Comparison of ENCODE assay signal across 9 mouse cellular contexts in genomic region chr11:103840834-103841233, GRCm38 (mm10).
DNase-seq lines count a peak whose midpoint lies in the region; ATAC-seq and TF ChIP-seq lines count a peak whose summit lies in the region.
"Had no signal": no experiment of that assay in that cellular context is flagged by ENCODE, and none has a peak within 500 bp of the region (broad histone marks: within the 10 kb centered on the region; RNA-seq: fewer than 3 reads in every experiment).

No protein-coding gene starts in this region.

- H3K9ac ChIP-seq in kidney, embryonic 16.5 days (replicated peaks; ENCODE audit: low read length) = no peak overlapping the region
- H3K9ac ChIP-seq in hindbrain, embryonic 15.5 days = no peak overlapping the region
- peak overlapping the region; percentile 20; the same call in 1 of the 2 replicates for H3K9ac ChIP-seq in midbrain, postnatal 0 days (replicated peaks; ENCODE audit: low read length, poor library complexity, severe bottlenecking)
- H3K9ac ChIP-seq: liver, embryonic 15.5 days had no signal

- DNase-seq in kidney, postnatal 14 days = no peak
- DNase-seq in embryo, embryonic 10.5 days (ENCODE audit: low spot score) = peak; percentile 87
- peak; percentile 79 for DNase-seq in midbrain, postnatal 0 days (ENCODE audit: low spot score)
- no peak for DNase-seq in ovary, postnatal 10 days (ENCODE audit: low spot score)
- DNase-seq in spleen, adult 12 weeks (ENCODE audit: low spot score) = no peak
- no peak for DNase-seq in lung, postnatal 36 days

- peaks cover 10% of the 10 kb centered on the region; the same call in 1 of the 2 replicates for H3K4me1 ChIP-seq in kidney, embryonic 16.5 days (ENCODE audit: insufficient read depth, low read length)
- peaks cover 18% of the 10 kb centered on the region for H3K4me1 ChIP-seq in hindbrain, embryonic 15.5 days (replicated peaks)
- peaks cover 5% of the 10 kb centered on the region; the same call in 1 of the 2 replicates for H3K4me1 ChIP-seq in midbrain, postnatal 0 days (ENCODE audit: insufficient read depth, low read length)
- H3K4me1 ChIP-seq: liver, embryonic 15.5 days had no signal

- TF ChIP-seq CTCF in midbrain, postnatal 0 days (IDR thresholded peaks at IDR 0.05) = peak; percentile 16

- H3K4me3 ChIP-seq in kidney, embryonic 16.5 days (ENCODE audit: low read length) = no peak overlapping the region
- H3K4me3 ChIP-seq in hindbrain, embryonic 15.5 days = no peak overlapping the region
- no peak overlapping the region for H3K4me3 ChIP-seq in midbrain, postnatal 0 days (ENCODE audit: low read depth, low read length)
- H3K4me3 ChIP-seq: liver, embryonic 15.5 days had no signal

- H3K4me2 ChIP-seq in kidney, embryonic 16.5 days (replicated peaks; ENCODE audit: low read depth, low read length) = peak overlapping the region; percentile 2; the same call in 1 of the 2 replicates
- H3K4me2 ChIP-seq in hindbrain, embryonic 15.5 days = peak overlapping the region; percentile 34; the same call in 1 of the 2 replicates
- H3K4me2 ChIP-seq in midbrain, postnatal 0 days (ENCODE audit: low read depth, low read length, poor library complexity, severe bottlenecking) = peak overlapping the region; percentile 20; the same call in 1 of the 2 replicates
- H3K4me2 ChIP-seq: liver, embryonic 15.5 days had no signal

- no peak for ATAC-seq in kidney, embryonic 16.5 days (ENCODE audit: low FRiP score, low TSS enrichment)
- ATAC-seq in hindbrain, embryonic 15.5 days (ENCODE audit: low FRiP score, low read depth) = peak; percentile 71
- ATAC-seq in midbrain, postnatal 0 days (ENCODE audit: low FRiP score) = peak; percentile 63

- H3K9me3 ChIP-seq in kidney, embryonic 16.5 days (ENCODE audit: low read length) = no peaks in the 10 kb centered on the region
- no peaks in the 10 kb centered on the region for H3K9me3 ChIP-seq in hindbrain, embryonic 15.5 days
- no peaks in the 10 kb centered on the region for H3K9me3 ChIP-seq in midbrain, postnatal 0 days (ENCODE audit: low read length)
- H3K9me3 ChIP-seq: liver, embryonic 15.5 days had no signal

- no peaks in the 10 kb centered on the region for H3K27me3 ChIP-seq in kidney, embryonic 16.5 days (ENCODE audit: insufficient read depth, low read length)
- no peaks in the 10 kb centered on the region for H3K27me3 ChIP-seq in hindbrain, embryonic 15.5 days
- no peaks in the 10 kb centered on the region for H3K27me3 ChIP-seq in midbrain, postnatal 0 days (ENCODE audit: insufficient read depth, low read length)
- H3K27me3 ChIP-seq: liver, embryonic 15.5 days had no signal

- WGBS in kidney, embryonic 16.5 days = 10% methylated on average over 11 of the region's 11 CpGs
- WGBS in hindbrain, embryonic 15.5 days = 2% methylated on average over 11 of the region's 11 CpGs
- WGBS in midbrain, postnatal 0 days = 11% methylated on average over 11 of the region's 11 CpGs

- no peaks in the 10 kb centered on the region for H3K36me3 ChIP-seq in kidney, embryonic 16.5 days (ENCODE audit: insufficient read depth, low read length)
- H3K36me3 ChIP-seq in hindbrain, embryonic 15.5 days = no peaks in the 10 kb centered on the region; the same call in 1 of the 2 replicates
- H3K36me3 ChIP-seq in midbrain, postnatal 0 days (ENCODE audit: insufficient read depth, low read length) = peaks cover 4% of the 10 kb centered on the region; the same call in 1 of the 2 replicates
- H3K36me3 ChIP-seq: liver, embryonic 15.5 days had no signal

- H3K27ac ChIP-seq in kidney, embryonic 16.5 days (ENCODE audit: low read length) = no peak overlapping the region
- H3K27ac ChIP-seq in hindbrain, embryonic 15.5 days (replicated peaks) = peak overlapping the region; percentile 59
- H3K27ac ChIP-seq in midbrain, postnatal 0 days (ENCODE audit: low read depth, low read length) = peak overlapping the region; percentile 52
- H3K27ac ChIP-seq: liver, embryonic 15.5 days had no signal

Comparison
In these comparisons a context has a peak if more than half of its experiments do, and no peak if none do; other contexts are left out.
1. DNase-seq: peak in embryo, embryonic 10.5 days (single experiment) and midbrain, postnatal 0 days (single experiment); none in kidney, postnatal 14 days (single experiment), ovary, postnatal 10 days (single experiment), spleen, adult 12 weeks (single experiment) and lung, postnatal 36 days (single experiment).
2. Peak in every context shown above with its lines, with median percentiles within 50 percentile points of each other: H3K4me2 ChIP-seq.